Mouse (Mus musculus): ENCODE data around the gene 1700047I17Rik2. TPM values are rescaled to one million over a fixed set of nuclear protein-coding genes. Genes with fewer than 3 reads are reported as not detected.
"Not testable (repeated sequence)": the region's sequence is repeated elsewhere in the genome, so short reads cannot be mapped to it uniquely, and the experiment has no call there.

Gene 1700047I17Rik2
- total RNA-seq (2021): 10 to 100 TPM in 1 of 2 experiments, not detected in 1; 10.0 TPM

- DNase-seq (ENCODE audit: extremely low spot score in 1 of 2, low spot score in 1 of 2): not testable (repeated sequence)
Observed at GRCm38 (mm10) chr12:55199306-55199705, at the start of gene 1700047I17Rik2. Gene 1700047I17Rik2 (plus strand): TSS chr12:55199592.

DNA sequence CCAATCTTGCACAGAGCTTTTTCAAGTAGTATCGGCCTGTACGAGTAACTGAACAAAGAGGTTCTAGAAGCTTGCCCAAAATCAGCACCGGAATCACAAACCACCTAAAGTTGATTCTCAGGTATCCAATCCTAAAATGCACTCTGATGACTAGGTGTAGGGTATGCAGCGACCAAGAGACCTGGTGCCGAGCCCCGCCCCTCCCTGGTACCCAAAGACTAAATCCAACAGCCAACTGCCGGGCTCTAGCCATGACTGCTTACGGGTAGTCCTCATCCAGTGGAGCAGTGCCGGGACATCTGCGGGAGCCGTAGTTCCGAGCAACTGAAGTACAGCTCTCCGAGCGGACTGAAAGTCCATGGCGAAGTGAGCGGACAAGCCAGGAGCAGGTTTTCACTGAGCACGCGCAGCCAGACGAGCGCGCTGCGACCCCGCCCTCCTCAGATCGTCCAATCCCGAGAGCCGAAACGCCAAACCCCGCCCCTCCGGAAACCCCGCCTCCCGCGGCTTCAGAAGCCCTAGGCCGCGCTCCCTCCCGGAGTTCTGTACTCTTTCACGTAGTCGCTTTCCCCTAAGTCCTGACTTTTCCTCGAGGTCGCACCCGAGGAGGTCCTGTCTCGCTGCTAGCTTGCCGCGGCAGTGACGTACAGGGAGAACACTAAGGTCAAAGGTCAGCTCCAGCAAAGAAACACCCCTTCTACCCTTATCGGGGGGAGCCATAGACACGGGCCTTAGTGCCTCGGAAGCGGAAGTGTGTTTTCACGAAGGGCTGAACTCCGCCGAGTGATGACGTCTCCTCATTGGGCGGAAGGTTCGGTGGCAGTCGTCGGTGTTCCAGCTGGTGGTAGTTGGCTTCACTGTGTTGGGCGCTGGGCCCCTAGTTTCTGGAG is 44.6 kb upstream of the 1700047I17Rik2 start, which contains the start of gene Srp54b:
TSS of gene Srp54b (plus strand) at position 546 of the 890 bp plus-strand sequence.
- not testable (repeated sequence) for DNase-seq (ENCODE audit: extremely low spot score in 1 of 2, low spot score in 1 of 2)

GRCm38 (mm10) chr12:55155449-55155783 is 44.0 kb upstream of the 1700047I17Rik2 start:
- DNase-seq (ENCODE audit: extremely low spot score in 1 of 2, low spot score in 1 of 2): not testable (repeated sequence)

GRCm38 (mm10) chr12:55167034-55167557 is 32.3 kb upstream of the 1700047I17Rik2 start:
- not testable (repeated sequence) for DNase-seq (ENCODE audit: extremely low spot score in 1 of 2, low spot score in 1 of 2)

DNA sequence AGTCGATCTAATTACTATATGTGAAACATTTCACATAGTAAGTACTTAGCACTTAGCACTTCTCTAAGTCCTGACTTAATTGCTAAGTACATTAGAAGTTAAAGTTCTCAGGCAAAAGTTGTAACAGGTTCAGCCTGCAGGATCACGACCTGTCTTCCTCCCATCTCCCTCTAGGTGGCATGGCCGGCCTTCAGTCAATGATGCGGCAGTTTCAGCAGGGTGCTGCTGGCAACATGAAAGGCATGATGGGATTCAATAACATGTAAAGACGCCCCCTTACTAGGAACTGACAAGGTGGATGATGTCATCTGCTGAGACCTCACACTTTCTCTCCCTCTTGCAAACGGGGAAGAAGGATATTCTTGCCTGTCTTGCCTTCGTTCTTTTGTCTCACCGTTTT is 11.7 kb upstream of the 1700047I17Rik2 start:
- not testable (repeated sequence) for DNase-seq (ENCODE audit: extremely low spot score in 1 of 2, low spot score in 1 of 2)

DNA sequence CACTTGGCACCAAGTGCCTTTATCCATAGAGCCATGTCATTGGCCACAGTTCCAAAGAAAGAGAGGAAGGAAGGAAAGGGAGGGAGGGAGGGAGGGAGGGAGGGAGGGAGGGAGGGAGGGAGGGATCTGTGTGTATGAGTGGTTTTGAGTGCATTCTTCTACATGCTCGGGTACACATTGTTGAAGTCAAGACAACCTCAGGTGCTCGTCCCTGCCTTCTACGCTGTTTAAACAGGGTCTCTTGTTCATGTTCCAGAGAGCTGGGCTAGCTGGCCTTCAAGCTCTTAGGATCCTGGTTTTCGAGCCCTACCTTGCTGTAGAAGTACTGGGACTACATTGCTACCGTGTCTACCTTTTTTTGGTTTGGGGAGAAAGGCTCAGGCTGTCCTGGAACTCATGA is 10.3 kb upstream of the 1700047I17Rik2 start:
- DNase-seq (ENCODE audit: extremely low spot score in 1 of 2, low spot score in 1 of 2): not testable (repeated sequence)

DNA sequence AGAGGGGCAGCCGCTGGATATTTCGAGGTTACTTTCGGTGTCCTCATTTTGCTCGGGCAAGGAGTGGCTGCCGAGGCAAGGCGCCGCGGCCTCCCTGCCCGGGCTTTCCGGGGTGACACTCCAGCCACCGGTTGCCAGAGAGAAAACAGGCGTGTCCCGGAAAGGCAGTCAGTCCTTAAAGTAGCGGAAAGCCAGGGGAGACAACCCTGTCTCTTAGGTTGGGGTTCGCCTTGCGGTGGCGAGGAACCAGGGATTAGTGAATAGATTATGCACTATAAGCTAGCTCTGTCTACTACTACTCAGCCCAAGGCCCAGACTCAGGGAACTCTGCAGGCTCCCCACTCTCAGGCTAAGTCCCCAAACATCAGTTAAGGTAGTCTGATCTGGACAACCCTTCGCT is 407 bp downstream of the 1700047I17Rik2 start:
- DNase-seq (ENCODE audit: extremely low spot score in 1 of 2, low spot score in 1 of 2): not testable (repeated sequence)

GRCm38 (mm10) chr12:55212944-55213343 is 13.6 kb downstream of the 1700047I17Rik2 start:
- not testable (repeated sequence) for DNase-seq (ENCODE audit: extremely low spot score in 1 of 2, low spot score in 1 of 2)

DNA sequence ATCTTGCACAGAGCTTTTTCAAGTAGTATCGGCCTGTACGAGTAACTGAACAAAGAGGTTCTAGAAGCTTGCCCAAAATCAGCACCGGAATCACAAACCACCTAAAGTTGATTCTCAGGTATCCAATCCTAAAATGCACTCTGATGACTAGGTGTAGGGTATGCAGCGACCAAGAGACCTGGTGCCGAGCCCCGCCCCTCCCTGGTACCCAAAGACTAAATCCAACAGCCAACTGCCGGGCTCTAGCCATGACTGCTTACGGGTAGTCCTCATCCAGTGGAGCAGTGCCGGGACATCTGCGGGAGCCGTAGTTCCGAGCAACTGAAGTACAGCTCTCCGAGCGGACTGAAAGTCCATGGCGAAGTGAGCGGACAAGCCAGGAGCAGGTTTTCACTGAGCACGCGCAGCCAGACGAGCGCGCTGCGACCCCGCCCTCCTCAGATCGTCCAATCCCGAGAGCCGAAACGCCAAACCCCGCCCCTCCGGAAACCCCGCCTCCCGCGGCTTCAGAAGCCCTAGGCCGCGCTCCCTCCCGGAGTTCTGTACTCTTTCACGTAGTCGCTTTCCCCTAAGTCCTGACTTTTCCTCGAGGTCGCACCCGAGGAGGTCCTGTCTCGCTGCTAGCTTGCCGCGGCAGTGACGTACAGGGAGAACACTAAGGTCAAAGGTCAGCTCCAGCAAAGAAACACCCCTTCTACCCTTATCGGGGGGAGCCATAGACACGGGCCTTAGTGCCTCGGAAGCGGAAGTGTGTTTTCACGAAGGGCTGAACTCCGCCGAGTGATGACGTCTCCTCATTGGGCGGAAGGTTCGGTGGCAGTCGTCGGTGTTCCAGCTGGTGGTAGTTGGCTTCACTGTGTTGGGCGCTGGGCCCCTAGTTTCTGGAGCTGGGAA is 30.5 kb downstream of the 1700047I17Rik2 start, which contains the start of gene Srp54c:
TSS of gene Srp54c (plus strand) at position 543 of the 894 bp plus-strand sequence.
- not testable (repeated sequence) for DNase-seq (ENCODE audit: extremely low spot score in 1 of 2, low spot score in 1 of 2)

DNA sequence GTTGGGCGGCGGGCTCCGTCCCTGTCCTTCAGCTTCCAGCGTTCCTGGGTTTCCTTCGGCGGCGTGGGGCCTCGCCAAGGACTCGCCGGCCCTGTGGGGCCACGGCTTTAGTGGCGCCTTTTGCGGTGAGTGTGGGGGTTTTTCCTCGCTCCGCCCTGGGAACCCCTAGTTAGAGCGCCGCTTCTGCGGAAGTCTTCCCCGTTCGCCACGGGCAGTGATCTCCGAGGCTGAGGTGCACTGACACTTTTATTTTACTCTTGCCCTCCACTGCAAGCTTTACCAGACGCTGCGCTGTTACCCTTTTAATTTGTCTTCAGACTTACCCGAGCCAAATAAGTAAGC is 31.1 kb downstream of the 1700047I17Rik2 start:
- DNase-seq (ENCODE audit: extremely low spot score in 1 of 2, low spot score in 1 of 2): not testable (repeated sequence)

GRCm38 (mm10) chr12:55242243-55242642 is 42.9 kb downstream of the 1700047I17Rik2 start:
- not testable (repeated sequence) for DNase-seq (ENCODE audit: extremely low spot score in 1 of 2, low spot score in 1 of 2)

GRCm38 (mm10) chr12:55261950-55262349 is 62.6 kb downstream of the 1700047I17Rik2 start:
- DNase-seq (ENCODE audit: extremely low spot score in 1 of 2, low spot score in 1 of 2): not testable (repeated sequence)

DNA sequence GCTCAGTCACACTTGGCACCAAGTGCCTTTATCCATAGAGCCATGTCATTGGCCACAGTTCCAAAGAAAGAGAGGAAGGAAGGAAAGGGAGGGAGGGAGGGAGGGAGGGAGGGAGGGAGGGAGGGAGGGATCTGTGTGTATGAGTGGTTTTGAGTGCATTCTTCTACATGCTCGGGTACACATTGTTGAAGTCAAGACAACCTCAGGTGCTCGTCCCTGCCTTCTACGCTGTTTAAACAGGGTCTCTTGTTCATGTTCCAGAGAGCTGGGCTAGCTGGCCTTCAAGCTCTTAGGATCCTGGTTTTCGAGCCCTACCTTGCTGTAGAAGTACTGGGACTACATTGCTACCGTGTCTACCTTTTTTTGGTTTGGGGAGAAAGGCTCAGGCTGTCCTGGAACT is 64.0 kb downstream of the 1700047I17Rik2 start:
- not testable (repeated sequence) for DNase-seq (ENCODE audit: extremely low spot score in 1 of 2, low spot score in 1 of 2)

Other genes starting within 250 kb of the 1700047I17Rik2 start
- gene Gm20403, start 213.1 kb upstream of the 1700047I17Rik2 start, total RNA-seq (2021): not detected
- 1 to 10 TPM; 1.6 to 2.3 TPM for gene Baz1a, start 185.2 kb upstream of the 1700047I17Rik2 start, total RNA-seq (2021)
- gene 2700097O09Rik, start 119.5 kb upstream of the 1700047I17Rik2 start, total RNA-seq (2021): 10 to 100 TPM in 1 of 2 experiments, 1 to 10 TPM in 1; 8.0 to 11.5 TPM
- gene Srp54a, start 119.3 kb upstream of the 1700047I17Rik2 start, total RNA-seq (2021): 10 to 100 TPM; 86.7 to 99.9 TPM
- 10 to 100 TPM in 1 of 2 experiments, 1 to 10 TPM in 1; 9.6 to 20.5 TPM for gene Fam177a, start 75.1 kb upstream of the 1700047I17Rik2 start, total RNA-seq (2021)
- 10 to 100 TPM; 56.2 to 61.2 TPM for gene Srp54b, start 44.5 kb upstream of the 1700047I17Rik2 start, total RNA-seq (2021)
- gene Srp54c, start 30.6 kb downstream of the 1700047I17Rik2 start, total RNA-seq (2021): 10 to 100 TPM; 32.0 to 34.7 TPM
- gene 1110008L16Rik, start 100.0 kb downstream of the 1700047I17Rik2 start, total RNA-seq (2021): 1 to 10 TPM; 9.3 to 9.4 TPM
- gene Ppp2r3c, start 103.4 kb downstream of the 1700047I17Rik2 start, total RNA-seq (2021): 10 to 100 TPM; 12.2 to 14.3 TPM
- 100 to 1,000 TPM; 130 to 151 TPM for gene Psma6, start 184.6 kb downstream of the 1700047I17Rik2 start, total RNA-seq (2021)

Measured in layer of hippocampus, postnatal 25 days (tissue).